Mouse (Mus musculus): ENCODE data around the gene Rab4b. TPM values are rescaled to one million over a fixed set of nuclear protein-coding genes. Genes with fewer than 3 reads are reported as not detected.
A peak's percentile ranks its signal among the peaks of the same experiment; 100 is the strongest.

The Rab4b gene
- polyA plus RNA-seq (2015; fragmentation: Nextera tagmentation; extraction: Ambion mirVana), result 31.5 and 32.7 TPM in 2 replicates

- DNase-seq, result peak; percentile 99
- H3K27ac ChIP-seq (ENCODE audit: low read depth), result peak within 1 kb of the TSS; percentile 87
- no peaks in the 10 kb centered on the region for H3K27me3 ChIP-seq (ENCODE audit: insufficient read depth, low read length)
- ATAC-seq, result peak; percentile 94
- TF ChIP-seq EP300 (IDR thresholded peaks at IDR 0.05; ENCODE audit: low read depth) (peak; percentile 50; the same call in 1 of the 2 replicates), CTCF (IDR thresholded peaks at IDR 0.05; ENCODE audit: low read depth) (peak; percentile 74)
- peak within 1 kb of the TSS; percentile 73 for H3K4me2 ChIP-seq (ENCODE audit: low read depth, low read length)
- WGBS (ENCODE audit: insufficient replicate concordance), result under 1% methylated on average over 51 of the region's 53 CpGs
- peak within 1 kb of the TSS; percentile 63 for H3K9ac ChIP-seq (replicated peaks)
- H3K9me3 ChIP-seq (ENCODE audit: low read length), result no peaks in the 10 kb centered on the region
- H3K4me1 ChIP-seq (ENCODE audit: insufficient read depth), result peaks cover 21% of the 10 kb centered on the region
- 0 out of 2 replicates have a peak, but pooled peaks cover 7% of the 10 kb centered on the region for H3K36me3 ChIP-seq (replicated peaks; ENCODE audit: insufficient read depth, low read length)
- H3K4me3 ChIP-seq (ENCODE audit: low read depth, low read length), result peak within 1 kb of the TSS; percentile 67
Observed at GRCm38 (mm10) chr7:27178324-27179216, at the start of gene Rab4b. Gene Rab4b (minus strand): TSS chr7:27178896.

GRCm38 (mm10) chr7:27228281-27228821, 49.7 kb upstream of the Rab4b start, which contains the start of gene Itpkc:
Gene Itpkc (minus strand): TSS chr7:27228661.
- peaks cover 34% of the 10 kb centered on the region for H3K4me1 ChIP-seq (ENCODE audit: insufficient read depth)
- WGBS (ENCODE audit: insufficient replicate concordance), result under 1% methylated on average over 49 of the region's 49 CpGs

GRCm38 (mm10) chr7:27227676-27228075, 49.0 kb upstream of the Rab4b start:
- Histone ChIP-seq H3K4me3 (ENCODE audit: low read depth, low read length) (peak overlapping the region; percentile 91), H3K27me3 (ENCODE audit: insufficient read depth, low read length) (no peaks in the 10 kb centered on the region), H3K4me2 (ENCODE audit: low read depth, low read length) (peak overlapping the region; percentile 98), H3K9ac (replicated peaks) (peak overlapping the region; percentile 88), H3K9me3 (ENCODE audit: low read length) (no peaks in the 10 kb centered on the region), H3K27ac (ENCODE audit: low read depth) (peak overlapping the region; percentile 94), H3K4me1 (ENCODE audit: insufficient read depth) (peaks cover 38% of the 10 kb centered on the region), H3K36me3 (replicated peaks; ENCODE audit: insufficient read depth, low read length) (no peaks in the 10 kb centered on the region)
- TF ChIP-seq CTCF (IDR thresholded peaks at IDR 0.05; ENCODE audit: low read depth) (no peak), EP300 (IDR thresholded peaks at IDR 0.05; ENCODE audit: low read depth) (no peak)
- ATAC-seq (0 out of 2 replicates have a peak, but pooled peaks have one; percentile 2), DNase-seq (peak; percentile 31)
- WGBS (ENCODE audit: insufficient replicate concordance), result 11% methylated on average over 10 of the region's 10 CpGs

More at GRCm38 (mm10) chr7:27228281-27228821, 49.7 kb upstream of the Rab4b start, which contains the start of gene Itpkc:
- DNase-seq, result peak; percentile 96
- Histone ChIP-seq H3K9ac (replicated peaks) (peak within 1 kb of the TSS; percentile 88), H3K9me3 (ENCODE audit: low read length) (no peaks in the 10 kb centered on the region), H3K4me3 (ENCODE audit: low read depth, low read length) (peak within 1 kb of the TSS; percentile 91), H3K27me3 (ENCODE audit: insufficient read depth, low read length) (no peaks in the 10 kb centered on the region), H3K4me2 (ENCODE audit: low read depth, low read length) (peak within 1 kb of the TSS; percentile 98), H3K27ac (ENCODE audit: low read depth) (peak within 1 kb of the TSS; percentile 94), H3K36me3 (replicated peaks; ENCODE audit: insufficient read depth, low read length) (no peaks in the 10 kb centered on the region)
- TF ChIP-seq EP300 (IDR thresholded peaks at IDR 0.05; ENCODE audit: low read depth) (no peak), CTCF (IDR thresholded peaks at IDR 0.05; ENCODE audit: low read depth) (peak; percentile 11; the same call in 1 of the 2 replicates)
- peak; percentile 86 for ATAC-seq

GRCm38 (mm10) chr7:27227276-27227675, 48.6 kb upstream of the Rab4b start:
- Histone ChIP-seq H3K27me3 (ENCODE audit: insufficient read depth, low read length) (no peaks in the 10 kb centered on the region), H3K9me3 (ENCODE audit: low read length) (no peaks in the 10 kb centered on the region), H3K4me1 (ENCODE audit: insufficient read depth) (peaks cover 40% of the 10 kb centered on the region), H3K4me2 (ENCODE audit: low read depth, low read length) (peak overlapping the region; percentile 98), H3K4me3 (ENCODE audit: low read depth, low read length) (peak overlapping the region; percentile 91), H3K36me3 (replicated peaks; ENCODE audit: insufficient read depth, low read length) (no peaks in the 10 kb centered on the region), H3K27ac (ENCODE audit: low read depth) (peak overlapping the region; percentile 94), H3K9ac (replicated peaks) (peak overlapping the region; percentile 88)
- TF ChIP-seq CTCF (IDR thresholded peaks at IDR 0.05; ENCODE audit: low read depth), result no peak
- no peak for TF ChIP-seq EP300 (IDR thresholded peaks at IDR 0.05; ENCODE audit: low read depth)
- 44% methylated on average over 9 of the region's 9 CpGs for WGBS (ENCODE audit: insufficient replicate concordance)
- ATAC-seq (no peak), DNase-seq (no peak)

- peak; percentile 26 for DNase-seq
- Histone ChIP-seq H3K9me3 (ENCODE audit: low read length) (no peaks in the 10 kb centered on the region), H3K27me3 (ENCODE audit: insufficient read depth, low read length) (no peaks in the 10 kb centered on the region), H3K4me2 (ENCODE audit: low read depth, low read length) (peak overlapping the region; percentile 98; the same call in 1 of the 2 replicates), H3K4me1 (ENCODE audit: insufficient read depth) (peaks cover 44% of the 10 kb centered on the region), H3K9ac (replicated peaks) (peak overlapping the region; percentile 38), H3K36me3 (replicated peaks; ENCODE audit: insufficient read depth, low read length) (no peaks in the 10 kb centered on the region; the same call in 1 of the 2 replicates), H3K27ac (ENCODE audit: low read depth) (no peak overlapping the region; the same call in 1 of the 2 replicates), H3K4me3 (ENCODE audit: low read depth, low read length) (no peak overlapping the region)
- WGBS (ENCODE audit: insufficient replicate concordance), result 78% methylated on average over 11 of the region's 11 CpGs
- no peak for ATAC-seq
- TF ChIP-seq EP300 (IDR thresholded peaks at IDR 0.05; ENCODE audit: low read depth), result no peak
- no peak for TF ChIP-seq CTCF (IDR thresholded peaks at IDR 0.05; ENCODE audit: low read depth)
Observed at GRCm38 (mm10) chr7:27224877-27225575, 46.3 kb upstream of the Rab4b start.

Measured in liver, postnatal 0 days (tissue).